Mouse (Mus musculus) ES-Bruce4 (cell line): ENCODE results near the gene Ctdsp2.

Experiments used
- CTCF ChIP-seq: IDR thresholded peaks from one replicate; pipeline ENCODE4 v1.8.1; 2011; ENCODE audit warnings: low read depth, low read length
- EP300 ChIP-seq: IDR thresholded peaks from 2 replicates; pipeline ENCODE4 v1.6.1; 2011; ENCODE audit warnings: low read depth, low read length; ENCODE audit not compliant: insufficient read depth

- TF ChIP-seq CTCF: no peak
- no peak for TF ChIP-seq EP300
These were observed 37.6 kb upstream of the Ctdsp2 start for GRCm38 (mm10) chr10:126940949-126941348.
